ENCODE assay signal across 9 mouse cellular contexts in the genomic region with DNA sequence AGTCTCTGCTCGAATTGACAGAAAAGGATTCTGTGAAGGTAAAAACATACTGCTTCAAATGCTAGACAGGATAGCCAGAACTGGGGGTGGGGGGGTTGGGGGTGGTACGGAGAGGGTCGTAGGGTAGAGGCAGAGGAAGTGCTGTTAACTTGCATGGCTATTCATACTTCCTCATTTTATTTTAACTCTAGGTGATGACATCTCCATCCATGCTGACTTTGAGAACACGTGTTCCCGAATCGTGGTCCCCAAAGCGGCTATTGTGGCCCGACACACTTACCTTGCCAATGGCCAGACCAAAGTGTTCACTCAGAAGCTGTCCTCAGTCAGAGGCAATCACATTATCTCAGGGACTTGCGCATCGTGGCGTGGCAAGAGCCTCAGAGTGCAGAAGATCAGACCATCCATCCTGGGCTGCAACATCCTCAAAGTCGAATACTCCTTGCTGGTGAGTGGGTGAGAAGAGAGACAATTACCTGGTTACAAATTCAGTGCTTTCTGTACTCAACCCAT. TPM values are rescaled to one million over a fixed set of nuclear protein-coding genes. Genes with fewer than 3 reads are reported as not detected.
DNase-seq lines count a peak whose midpoint lies in the region; ATAC-seq and TF ChIP-seq lines count a peak whose summit lies in the region.
"Had no signal": no experiment of that assay in that cellular context is flagged by ENCODE, and none has a peak within 500 bp of the region (broad histone marks: within the 10 kb centered on the region; RNA-seq: fewer than 3 reads in every experiment).

No protein-coding gene starts in this region.

- H3K4me2 ChIP-seq in heart, embryonic 15.5 days, result peak overlapping the region; percentile 66
- H3K4me2 ChIP-seq in liver, embryonic 15.5 days, result peak overlapping the region; percentile 84

- DNase-seq in adrenal gland, postnatal 10 days, result peak; percentile 57
- DNase-seq in adrenal gland, adult 18-20 months (ENCODE audit: low spot score in 2 of 2), result no peak
- DNase-seq in ES-E14 (ENCODE audit: low read depth, low spot score), result no peak
- DNase-seq in cerebellum, postnatal 36 days, result no peak
- DNase-seq in right cerebral cortex, adult 2 months (ENCODE audit: low spot score in 2 of 2), result no peak

- H3K4me3 ChIP-seq in ES-E14 (ENCODE audit: insufficient read depth in 1 of 2, low read depth in 1 of 2, low read length in 2 of 2, poor library complexity in 1 of 2, severe bottlenecking in 1 of 2), result peak overlapping the region; percentile 60 to 89
- peak overlapping the region; percentile 73 for H3K4me3 ChIP-seq in heart, embryonic 15.5 days
- peak overlapping the region; percentile 75 for H3K4me3 ChIP-seq in liver, embryonic 15.5 days (replicated peaks)

- H3K36me3 ChIP-seq in ES-E14 (ENCODE audit: control insufficient read depth, insufficient read depth, low read length, poor library complexity, severe bottlenecking), result peaks cover 28% of the 10 kb centered on the region
- H3K36me3 ChIP-seq in heart, embryonic 15.5 days, result peaks cover 20% of the 10 kb centered on the region
- H3K36me3 ChIP-seq in liver, embryonic 15.5 days (replicated peaks), result peaks cover 26% of the 10 kb centered on the region

- peak overlapping the region; percentile 55; the same call in 1 of the 2 replicates for H3K9ac ChIP-seq in ES-E14 (ENCODE audit: insufficient read depth, low read depth, low read length, poor library complexity, severe bottlenecking)
- peak overlapping the region; percentile 90 for H3K9ac ChIP-seq in heart, embryonic 15.5 days
- H3K9ac ChIP-seq in liver, embryonic 15.5 days, result peak overlapping the region; percentile 87

- WGBS in heart, embryonic 15.5 days, result 24% methylated on average over 12 of the region's 12 CpGs
- WGBS in liver, embryonic 15.5 days (ENCODE audit: insufficient replicate concordance), result 13% methylated on average over 12 of the region's 12 CpGs

- peaks cover 4 to 13% of the 10 kb centered on the region in 2 experiments for H3K4me1 ChIP-seq in ES-E14 (ENCODE audit: control insufficient read depth in 2 of 2, insufficient read depth in 2 of 2, low read length in 2 of 2, poor library complexity in 1 of 2)
- H3K4me1 ChIP-seq in heart, embryonic 15.5 days (replicated peaks), result peaks cover 40% of the 10 kb centered on the region
- H3K4me1 ChIP-seq in liver, embryonic 15.5 days (replicated peaks), result peaks cover 65% of the 10 kb centered on the region

- no peak for ATAC-seq in heart, embryonic 15.5 days (replicated peaks; ENCODE audit: insufficient number of reproducible peaks, insufficient read depth, low FRiP score, low read depth)
- no peak for ATAC-seq in liver, embryonic 15.5 days (ENCODE audit: insufficient read depth)
- ATAC-seq in inflammation-experienced regulatory T-cells, adult 6 months, result no peak

- no peak overlapping the region for H3K27ac ChIP-seq in ES-E14 (ENCODE audit: insufficient read depth, low read depth, low read length, poor library complexity, severe bottlenecking)
- peak overlapping the region; percentile 96 for H3K27ac ChIP-seq in heart, embryonic 15.5 days
- H3K27ac ChIP-seq in liver, embryonic 15.5 days (replicated peaks), result peak overlapping the region; percentile 89

- in situ Hi-C loops in ES-E14 (cut with MboI; ENCODE audit: low sequenced_read_pairs in 2 of 2, unreplicated experiment in 2 of 2), result no loop called here

- H3K27me3 ChIP-seq in heart, embryonic 15.5 days, result no peaks in the 10 kb centered on the region
- no peaks in the 10 kb centered on the region for H3K27me3 ChIP-seq in liver, embryonic 15.5 days

- no peaks in the 10 kb centered on the region for H3K9me3 ChIP-seq in ES-E14 (ENCODE audit: control insufficient read depth, insufficient read depth, low read depth, low read length)
- no peaks in the 10 kb centered on the region for H3K9me3 ChIP-seq in heart, embryonic 15.5 days (replicated peaks)
- H3K9me3 ChIP-seq in liver, embryonic 15.5 days (replicated peaks), result no peaks in the 10 kb centered on the region

TF ChIP-seq in ES-E14, 5 proteins besides CTCF, POLR2A, EP300 and RAD21:
- TF ChIP-seq HCFC1 (IDR thresholded peaks at IDR 0.05; ENCODE audit: borderline replicate concordance, insufficient read depth, low read length) (no peak), MAFK (IDR thresholded peaks at IDR 0.05; ENCODE audit: insufficient read depth, low read depth, low read length) (no peak), CHD2 (IDR thresholded peaks at IDR 0.05; ENCODE audit: low read depth, low read length) (no peak), ZC3H11A (IDR thresholded peaks at IDR 0.05; ENCODE audit: borderline replicate concordance, low read depth, low read length) (no peak), ZNF384 (IDR thresholded peaks at IDR 0.05; ENCODE audit: low read depth, low read length) (no peak)

RNA-seq across cellular contexts. Expression of a gene that starts 1.7 kb away (rescaled TPM):
- total RNA-seq in adrenal gland, postnatal 10 days (2021), result 100 to 1,000 TPM; 601 to 945 TPM
- total RNA-seq in adrenal gland, adult 18-20 months (2021), result 100 to 1,000 TPM; 539 to 784 TPM
- 128 and 161 TPM in 2 replicates for total RNA-seq in ES-E14 (2012; rRNA removed)
- 206 and 208 TPM in 2 replicates for polyA plus RNA-seq in heart, embryonic 15.5 days (2015; fragmentation: Nextera tagmentation; extraction: Ambion mirVana)
- polyA plus RNA-seq in liver, embryonic 15.5 days (2015; fragmentation: Nextera tagmentation; extraction: Ambion mirVana), result 42.8 and 46.8 TPM in 2 replicates
- polyA plus RNA-seq in inflammation-experienced regulatory T-cells, adult 6 months (2017; shearing (Covaris generic)), result 100 to 1,000 TPM; 160 to 366 (median 354) TPM

RNA-seq across cellular contexts. Expression of a gene that starts 17.3 kb away (rescaled TPM):
- under 1 TPM in 1 of 2 experiments, not detected in 1; 0.61 TPM for total RNA-seq in adrenal gland, postnatal 10 days (2021)
- not detected for total RNA-seq in adrenal gland, adult 18-20 months (2021)
- total RNA-seq in ES-E14 (2012; rRNA removed), result 1.8 and 2.0 TPM in 2 replicates
- 1.3 and 1.6 TPM in 2 replicates for polyA plus RNA-seq in heart, embryonic 15.5 days (2015; fragmentation: Nextera tagmentation; extraction: Ambion mirVana)
- polyA plus RNA-seq in liver, embryonic 15.5 days (2015; fragmentation: Nextera tagmentation; extraction: Ambion mirVana), result 0.17 and 0.23 TPM in 2 replicates
- polyA plus RNA-seq in inflammation-experienced regulatory T-cells, adult 6 months (2017; shearing (Covaris generic)), result 1 to 10 TPM in 1 of 3 experiments, not detected in 2; 2.1 TPM
- polyA plus RNA-seq: gonadal fat pad, adult 2 months had no signal

RNA-seq across cellular contexts. Expression of a gene that starts 34.5 kb away (rescaled TPM):
- 10 to 100 TPM; 14.0 to 29.6 TPM for total RNA-seq in adrenal gland, postnatal 10 days (2021)
- under 1 TPM in 1 of 2 experiments, not detected in 1; 0.42 TPM for total RNA-seq in adrenal gland, adult 18-20 months (2021)
- 1.0 and 1.2 TPM in 2 replicates for total RNA-seq in ES-E14 (2012; rRNA removed)
- 7.9 and 8.0 TPM in 2 replicates for polyA plus RNA-seq in heart, embryonic 15.5 days (2015; fragmentation: Nextera tagmentation; extraction: Ambion mirVana)
- polyA plus RNA-seq in liver, embryonic 15.5 days (2015; fragmentation: Nextera tagmentation; extraction: Ambion mirVana), result 7.1 and 8.5 TPM in 2 replicates
- not detected for polyA plus RNA-seq in inflammation-experienced regulatory T-cells, adult 6 months (2017; shearing (Covaris generic))

RNA-seq across cellular contexts. Expression of a gene that starts 34.5 kb away (rescaled TPM):
- 10 to 100 TPM; 29.3 to 34.3 TPM for total RNA-seq in adrenal gland, postnatal 10 days (2021)
- 10 to 100 TPM; 35.5 to 38.8 TPM for total RNA-seq in adrenal gland, adult 18-20 months (2021)
- 5.7 and 8.1 TPM in 2 replicates for total RNA-seq in ES-E14 (2012; rRNA removed)
- polyA plus RNA-seq in heart, embryonic 15.5 days (2015; fragmentation: Nextera tagmentation; extraction: Ambion mirVana), result 34.8 and 38.3 TPM in 2 replicates
- 10.9 and 11.7 TPM in 2 replicates for polyA plus RNA-seq in liver, embryonic 15.5 days (2015; fragmentation: Nextera tagmentation; extraction: Ambion mirVana)
- 10 to 100 TPM; 26.9 to 48.9 (median 33.8) TPM for polyA plus RNA-seq in inflammation-experienced regulatory T-cells, adult 6 months (2017; shearing (Covaris generic))

RNA-seq across cellular contexts. Expression of a gene that starts 37.0 kb away (rescaled TPM):
- total RNA-seq in adrenal gland, postnatal 10 days (2021), result under 1 TPM; 0.54 to 0.55 TPM
- total RNA-seq in adrenal gland, adult 18-20 months (2021), result under 1 TPM; 0.76 to 0.77 TPM
- 0.67 and 1.1 TPM in 2 replicates for total RNA-seq in ES-E14 (2012; rRNA removed)
- polyA plus RNA-seq in heart, embryonic 15.5 days (2015; fragmentation: Nextera tagmentation; extraction: Ambion mirVana), result 6.7 TPM in 2 replicates
- 0.12 and 0.15 TPM in 2 replicates for polyA plus RNA-seq in liver, embryonic 15.5 days (2015; fragmentation: Nextera tagmentation; extraction: Ambion mirVana)
- polyA plus RNA-seq in inflammation-experienced regulatory T-cells, adult 6 months (2017; shearing (Covaris generic)), result under 1 TPM in 1 of 3 experiments, not detected in 2; 0.17 TPM
